Mouse (Mus musculus) limb, embryonic 11.5 days (tissue): ENCODE measurements around the gene Zfp598. TPM values are rescaled to one million over a fixed set of nuclear protein-coding genes. Genes with fewer than 3 reads are reported as not detected.

Experiments
- ATAC-seq: fragments of 200-750 bp; cut with Nextera tagmentation; 2 replicates; pipeline ENCODE4 v1.8.0; 2017; ENCODE audit warnings: low read depth; ENCODE audit not compliant: insufficient number of reproducible peaks, low FRiP score, low TSS enrichment
- DNase-seq: peaks from one replicate; pipeline ENCODE4 v3.0.0-alpha.2; 2015; ENCODE audit warnings: low spot score
- H3K27ac ChIP-seq: fragments of 300-500 bp; sonication (generic); replicated peaks from 2 replicates; pipeline ENCODE4 v1.5.1; 2014; ENCODE audit warnings: low read depth, mild to moderate bottlenecking, low read length
- H3K27me3 ChIP-seq: fragments of 300-500 bp; sonication (generic); 2 replicates; pipeline ENCODE4 v1.6.1; 2014; ENCODE audit warnings: mild to moderate bottlenecking, low read length, mixed read lengths; ENCODE audit not compliant: control insufficient read depth, insufficient read depth
- H3K36me3 ChIP-seq: fragments of 300-500 bp; sonication (generic); 2 replicates; pipeline ENCODE4 v1.6.1; 2014; ENCODE audit warnings: mild to moderate bottlenecking, low read length, moderate library complexity, mixed read lengths; ENCODE audit not compliant: control insufficient read depth, insufficient read depth
- H3K4me1 ChIP-seq: fragments of 300-500 bp; sonication (generic); 2 replicates; pipeline ENCODE4 v1.6.1; 2014; ENCODE audit warnings: low read length, mixed read lengths; ENCODE audit not compliant: control insufficient read depth, insufficient read depth
- H3K4me2 ChIP-seq: fragments of 300-500 bp; sonication (generic); 2 replicates; pipeline ENCODE4 v1.6.1; 2014; ENCODE audit warnings: low read depth, mild to moderate bottlenecking, moderate library complexity; ENCODE audit not compliant: severe bottlenecking
- H3K4me3 ChIP-seq: fragments of 300-500 bp; sonication (generic); 2 replicates; pipeline ENCODE4 v1.5.1; 2014; ENCODE audit warnings: low read depth, low read length
- H3K9ac ChIP-seq: fragments of 300-500 bp; sonication (generic); 2 replicates; pipeline ENCODE4 v1.6.1; 2014; ENCODE audit warnings: mild to moderate bottlenecking, low read length
- H3K9me3 ChIP-seq: fragments of 300-500 bp; sonication (generic); 2 replicates; pipeline ENCODE4 v1.6.1; 2016; ENCODE audit warnings: low read length; ENCODE audit not compliant: control insufficient read depth
- WGBS: fragments of 180-500 bp; shearing (Covaris S2); extraction: QIAGEN DNeasy Blood & Tissue Kit; methylation state at CpG from one replicate; pipeline ENCODE4 v1.1.7; 2014; 5-methylcytosine and 5-hydroxymethylcytosine counted together
- polyA plus RNA-seq: library from polyadenylated mRNA; unstranded; fragments of >200 nt; fragmentation: Nextera tagmentation; extraction: Ambion mirVana; gene quantifications from 2 replicates; pipeline ENCODE4 v1.2.1, GENCODE M21; 2014

The Zfp598 gene
- polyA plus RNA-seq, 1 experiment from 2014 or later: 36.3 TPM

DNA sequence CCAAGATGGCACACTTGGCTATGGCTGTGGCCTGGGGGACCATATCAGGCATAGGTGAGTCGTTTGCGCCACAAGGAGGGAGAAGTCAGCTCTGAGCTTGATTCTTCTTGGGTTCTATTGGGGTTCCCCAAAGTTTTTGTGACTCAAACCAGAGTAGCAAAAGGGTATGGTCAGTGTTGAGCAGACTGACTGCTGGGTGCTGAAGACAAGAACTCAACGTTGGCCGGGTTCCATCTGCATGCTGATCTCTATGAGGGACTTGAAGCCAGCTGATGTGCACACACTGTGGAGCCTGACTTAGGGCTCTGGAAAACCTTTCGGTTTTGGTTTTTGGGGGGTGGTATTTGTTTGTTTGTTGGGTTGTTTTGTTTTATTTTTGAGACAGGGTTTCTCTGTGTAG is 33.8 kb upstream of the Zfp598 start:
- ATAC-seq (no peak), DNase-seq (no peak)
- H3K4me3 ChIP-seq: no peak overlapping the region
- peaks cover 4% of the 10 kb centered on the region; the same call in 1 of the 2 replicates for H3K36me3 ChIP-seq
- 96% methylated on average over 5 of the region's 5 CpGs for WGBS
- H3K9me3 ChIP-seq: no peaks in the 10 kb centered on the region
- H3K27me3 ChIP-seq: no peaks in the 10 kb centered on the region
- H3K9ac ChIP-seq: no peak overlapping the region
- peaks cover 29% of the 10 kb centered on the region for H3K4me1 ChIP-seq
- no peak overlapping the region for H3K27ac ChIP-seq
- no peak overlapping the region for H3K4me2 ChIP-seq

DNA sequence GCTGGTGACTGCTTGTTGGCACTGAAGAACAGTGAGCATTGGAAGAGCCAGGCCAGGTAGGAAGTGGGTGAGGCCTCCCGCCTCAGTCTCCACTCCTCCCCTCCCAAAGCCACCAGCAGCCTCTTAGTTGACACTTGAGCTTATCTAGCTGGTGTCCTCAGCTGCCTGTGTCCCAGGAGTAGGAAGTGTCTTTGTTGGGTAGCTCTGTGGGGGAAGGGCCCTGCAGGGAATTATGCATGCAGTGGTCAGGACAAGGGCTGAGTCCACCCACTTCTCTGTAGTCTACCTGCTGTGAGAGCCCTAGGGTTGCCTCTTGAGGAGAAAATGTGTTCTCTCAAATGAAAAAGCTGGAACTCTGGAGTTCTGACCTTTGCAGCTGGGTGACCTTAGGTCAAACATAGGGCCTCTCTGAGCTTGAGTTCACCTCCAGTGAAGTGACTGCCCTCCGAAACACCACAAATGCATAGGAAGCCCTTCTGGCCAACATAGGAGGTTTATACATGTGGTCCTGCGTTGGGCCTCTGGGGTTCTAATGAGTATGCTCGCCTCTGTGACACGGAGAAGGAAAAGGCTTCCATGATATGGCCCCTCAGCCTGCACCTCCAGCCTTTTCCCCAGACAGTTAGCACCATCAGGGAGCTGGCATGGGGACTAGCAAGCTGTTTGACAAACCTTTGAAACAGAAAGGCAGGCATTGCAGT is 32.6 kb upstream of the Zfp598 start:
- ATAC-seq: no peak
- Histone ChIP-seq H3K4me3 (no peak overlapping the region), H3K9ac (no peak overlapping the region), H3K27me3 (no peaks in the 10 kb centered on the region), H3K9me3 (no peaks in the 10 kb centered on the region), H3K4me1 (peaks cover 25% of the 10 kb centered on the region), H3K4me2 (no peak overlapping the region), H3K36me3 (peaks cover 5% of the 10 kb centered on the region; the same call in 1 of the 2 replicates), H3K27ac (no peak overlapping the region)
- 69% methylated on average over 5 of the region's 5 CpGs for WGBS
- DNase-seq: no peak

DNA sequence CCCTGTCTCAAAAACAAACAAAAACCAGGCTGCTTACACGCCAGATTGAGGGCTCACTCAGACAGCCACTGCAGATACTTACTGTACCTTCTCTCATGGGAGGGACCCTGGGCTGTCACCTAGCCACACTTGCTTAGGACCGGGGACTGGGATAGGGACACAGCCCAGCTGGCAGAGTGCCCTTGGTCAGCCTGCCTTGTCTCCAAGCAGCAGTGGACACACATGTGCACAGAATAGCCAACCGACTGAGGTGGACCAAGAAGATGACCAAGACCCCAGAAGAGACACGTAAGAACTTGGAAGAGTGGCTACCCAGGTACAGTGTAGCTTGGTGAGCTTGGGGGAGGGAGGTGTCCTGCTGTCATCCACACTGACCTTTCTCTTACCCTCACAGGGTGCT is 31.3 kb upstream of the Zfp598 start:
- H3K4me2 ChIP-seq: no peak overlapping the region
- no peak overlapping the region for H3K4me3 ChIP-seq
- DNase-seq (no peak), ATAC-seq (no peak)
- no peaks in the 10 kb centered on the region for H3K27me3 ChIP-seq
- no peaks in the 10 kb centered on the region for H3K9me3 ChIP-seq
- H3K36me3 ChIP-seq: peaks cover 8% of the 10 kb centered on the region
- H3K27ac ChIP-seq: 0 out of 2 replicates have a peak overlapping the region, but pooled peaks have one; percentile 97
- WGBS: 86% methylated on average over 4 of the region's 4 CpGs
- no peak overlapping the region; the same call in 1 of the 2 replicates for H3K9ac ChIP-seq
- H3K4me1 ChIP-seq: peaks cover 26% of the 10 kb centered on the region

DNA sequence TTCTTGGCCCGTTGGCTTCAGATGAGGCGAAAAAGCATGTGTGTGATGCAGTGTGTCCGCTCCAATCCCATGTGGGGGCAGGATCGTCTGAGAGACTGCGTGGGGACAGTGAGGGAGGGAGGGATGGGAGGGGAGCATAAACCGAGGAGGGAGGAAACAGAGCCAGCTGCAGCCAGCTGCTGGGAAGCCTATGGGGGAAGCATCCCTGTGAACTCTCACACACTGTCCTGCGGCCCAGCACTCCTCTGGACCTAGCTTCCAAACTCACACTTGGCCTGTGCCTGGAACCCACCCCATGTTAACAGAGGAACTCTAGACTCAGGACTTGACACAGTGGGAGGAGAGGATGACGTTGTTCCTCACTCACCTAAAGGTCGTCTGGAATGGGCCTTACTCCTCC is 30.6 kb upstream of the Zfp598 start:
- Histone ChIP-seq H3K36me3 (peaks cover 8% of the 10 kb centered on the region), H3K4me3 (no peak overlapping the region), H3K27me3 (no peaks in the 10 kb centered on the region), H3K27ac (peak overlapping the region; percentile 97), H3K4me2 (peak overlapping the region; percentile 25; the same call in 1 of the 2 replicates), H3K4me1 (peaks cover 23% of the 10 kb centered on the region), H3K9me3 (no peaks in the 10 kb centered on the region), H3K9ac (peak overlapping the region; percentile 57)
- ATAC-seq (peak; percentile 7; the same call in 1 of the 2 replicates), DNase-seq (no peak)
- 54% methylated on average over 9 of the region's 9 CpGs for WGBS

DNA sequence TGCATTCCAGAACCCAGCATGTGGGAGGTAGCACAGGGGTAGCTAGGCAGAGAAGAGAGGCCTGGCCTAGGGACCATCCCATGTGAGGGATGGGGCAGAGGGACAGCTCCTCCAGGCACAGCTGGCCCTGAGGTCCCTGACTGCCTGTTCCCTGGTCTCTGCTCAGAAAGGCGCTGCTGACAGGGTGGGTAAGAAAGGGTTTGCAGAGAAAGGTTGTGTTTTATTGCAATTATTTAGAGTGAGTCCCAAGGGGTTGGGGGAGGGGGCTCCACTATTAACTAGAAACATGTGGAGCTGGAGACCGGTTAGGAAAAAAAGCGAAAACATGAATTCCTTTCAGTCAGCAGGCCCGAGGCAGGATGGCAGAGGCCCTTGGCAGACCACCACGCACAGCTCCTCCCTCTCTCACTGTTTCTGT is 29.9 kb upstream of the Zfp598 start:
- ATAC-seq: peak; percentile 74
- DNase-seq: peak; percentile 85
- Histone ChIP-seq H3K9ac (peak overlapping the region; percentile 57), H3K27ac (peak overlapping the region; percentile 97), H3K4me2 (peak overlapping the region; percentile 25; the same call in 1 of the 2 replicates), H3K36me3 (peaks cover 8% of the 10 kb centered on the region), H3K27me3 (no peaks in the 10 kb centered on the region), H3K9me3 (no peaks in the 10 kb centered on the region), H3K4me3 (no peak overlapping the region), H3K4me1 (peaks cover 31% of the 10 kb centered on the region)
- WGBS: 19% methylated on average over 5 of the region's 5 CpGs

DNA sequence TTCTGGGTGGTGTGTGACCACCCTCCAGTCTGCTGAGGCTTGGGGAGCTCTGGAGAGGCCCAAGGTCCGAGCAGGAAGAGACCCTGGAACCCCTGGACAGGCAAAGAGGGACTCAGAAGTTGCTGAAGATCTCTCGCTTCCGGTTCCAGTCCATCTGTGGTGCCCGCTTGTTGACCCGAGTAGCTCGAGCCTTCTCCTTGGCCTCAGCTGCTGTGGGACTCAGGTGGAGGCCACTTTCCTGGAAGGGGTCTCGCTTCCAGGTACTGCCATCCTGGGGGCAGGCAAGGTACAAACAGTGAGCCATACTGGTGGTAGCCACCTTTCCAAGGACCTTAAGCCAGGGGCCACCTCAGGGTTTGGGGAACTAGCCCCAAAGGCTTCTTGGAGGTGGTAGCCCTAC is 29.4 kb upstream of the Zfp598 start:
- Histone ChIP-seq H3K27ac (peak overlapping the region; percentile 97), H3K9ac (peak overlapping the region; percentile 47; the same call in 1 of the 2 replicates), H3K4me2 (peak overlapping the region; percentile 25; the same call in 1 of the 2 replicates), H3K27me3 (no peaks in the 10 kb centered on the region), H3K36me3 (peaks cover 8% of the 10 kb centered on the region), H3K9me3 (no peaks in the 10 kb centered on the region), H3K4me1 (peaks cover 35% of the 10 kb centered on the region), H3K4me3 (no peak overlapping the region)
- 84% methylated on average over 7 of the region's 7 CpGs for WGBS
- ATAC-seq: no peak
- no peak for DNase-seq

DNA sequence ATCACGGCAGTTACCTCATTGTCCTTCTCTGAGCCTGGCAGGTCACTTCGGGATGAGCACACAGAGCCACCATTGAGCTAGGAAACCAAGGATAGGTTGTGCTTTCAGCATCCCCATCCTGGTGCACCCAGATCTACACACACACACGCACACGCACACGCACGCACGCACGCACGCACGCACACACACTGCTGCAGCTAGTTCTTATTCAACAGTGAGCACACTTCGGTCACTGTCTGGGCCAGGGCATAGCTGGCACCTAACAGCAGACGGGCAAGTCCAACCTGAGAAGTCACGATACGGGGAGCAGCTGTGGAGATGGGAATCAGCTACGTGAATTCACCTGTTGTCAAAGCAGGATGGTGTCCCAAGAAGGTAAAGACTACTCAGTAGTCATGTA is 28.9 kb upstream of the Zfp598 start:
- no peak for DNase-seq
- Histone ChIP-seq H3K4me1 (peaks cover 35% of the 10 kb centered on the region), H3K27ac (peak overlapping the region; percentile 97), H3K4me3 (no peak overlapping the region), H3K27me3 (no peaks in the 10 kb centered on the region), H3K9ac (no peak overlapping the region), H3K36me3 (peaks cover 10% of the 10 kb centered on the region), H3K9me3 (no peaks in the 10 kb centered on the region), H3K4me2 (no peak overlapping the region)
- ATAC-seq: no peak
- WGBS: 92% methylated on average over 15 of the region's 15 CpGs

DNA sequence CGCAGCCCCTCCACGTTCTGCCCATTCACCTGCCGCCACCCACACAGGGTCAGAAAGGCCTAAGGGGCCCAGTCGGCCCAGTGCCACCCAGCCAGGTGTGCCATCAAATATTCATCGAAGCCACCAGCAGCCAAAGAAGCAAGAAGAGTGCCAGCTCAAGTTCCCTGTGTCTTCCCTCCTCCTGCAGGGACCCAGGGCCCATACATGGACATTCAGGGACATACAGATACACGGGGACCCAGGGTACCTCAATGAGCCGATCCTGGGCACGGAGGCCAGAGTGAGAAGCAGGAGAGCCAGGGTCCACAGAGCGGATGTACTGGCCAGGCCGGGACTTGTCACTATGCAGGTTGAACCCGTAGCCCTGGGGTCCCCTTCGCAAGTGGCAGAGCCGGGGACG is 27.5 kb upstream of the Zfp598 start:
- WGBS: 94% methylated on average over 14 of the region's 14 CpGs
- H3K27me3 ChIP-seq: no peaks in the 10 kb centered on the region
- ATAC-seq (no peak), DNase-seq (no peak)
- no peak overlapping the region for H3K4me2 ChIP-seq
- H3K4me3 ChIP-seq: no peak overlapping the region
- H3K27ac ChIP-seq: no peak overlapping the region
- H3K9ac ChIP-seq: no peak overlapping the region
- no peaks in the 10 kb centered on the region for H3K9me3 ChIP-seq
- peaks cover 35% of the 10 kb centered on the region for H3K4me1 ChIP-seq
- peaks cover 10% of the 10 kb centered on the region for H3K36me3 ChIP-seq
